Mouse (Mus musculus) CH12.LX (cell line): ENCODE data around the gene Nek9. TPM values are rescaled to one million over a fixed set of nuclear protein-coding genes. Genes with fewer than 3 reads are reported as not detected.

Source experiments
- DNase-seq: peaks from one replicate; pipeline ENCODE4 v3.0.0-alpha.2; 2013; ENCODE audit errors: extremely low read depth
- H3K27ac ChIP-seq: 2 replicates; pipeline ENCODE4 v1.5.1; 2012; ENCODE audit warnings: low read depth, mild to moderate bottlenecking, control low read depth, moderate library complexity; ENCODE audit not compliant: insufficient read depth
- H3K27me3 ChIP-seq: replicated peaks from 2 replicates; pipeline ENCODE3; 2012; ENCODE audit warnings: inconsistent platforms
- H3K36me3 ChIP-seq, 2 experiments: replicated peaks in 1 of 2; 2 replicates each; pipeline versions ENCODE3 to v1.6.1; 2012; ENCODE audit warnings: inconsistent platforms in 1 of 2, low read length in 1 of 2, mild to moderate bottlenecking in 1 of 2, mixed read lengths in 1 of 2, moderate library complexity in 1 of 2; ENCODE audit not compliant: control insufficient read depth in 1 of 2, insufficient read depth in 1 of 2
- H3K4me1 ChIP-seq, 2 experiments: 2 replicates each; pipeline ENCODE4 v1.6.1; 2012; ENCODE audit warnings: inconsistent platforms in 1 of 2, moderate library complexity in 1 of 2; ENCODE audit not compliant: insufficient read depth in 2 of 2, control insufficient read depth in 1 of 2
- H3K4me2 ChIP-seq: 2 replicates; pipeline ENCODE4 v1.6.1; 2012; ENCODE audit warnings: low read depth, mild to moderate bottlenecking, control low read depth; ENCODE audit not compliant: poor library complexity, insufficient read depth, severe bottlenecking
- H3K4me3 ChIP-seq, 3 experiments: fragments of 150-350 bp in 1 of 3; sonication (generic) in 1 of 3; replicated peaks in 1 of 3; 2 replicates each; pipeline versions ENCODE3 to v1.5.1; 2011 to 2012; ENCODE audit warnings: low read depth in 2 of 3, low read length in 2 of 3, mild to moderate bottlenecking in 2 of 3, moderate library complexity in 2 of 3, control low read depth in 1 of 3, improper control_type of control experiment in 1 of 3, inconsistent platforms in 1 of 3, mixed read lengths in 1 of 3; ENCODE audit not compliant: poor library complexity in 1 of 3
- H3K79me2 ChIP-seq: replicated peaks from 2 replicates; pipeline ENCODE4 v1.6.1; 2012; ENCODE audit warnings: mild to moderate bottlenecking, moderate library complexity; ENCODE audit not compliant: control insufficient read depth, poor library complexity, insufficient read depth, severe bottlenecking; ENCODE audit errors: extremely low read depth
- H3K9ac ChIP-seq: 2 replicates; pipeline ENCODE4 v1.6.1; 2012; ENCODE audit warnings: low read depth, mild to moderate bottlenecking, control low read depth, moderate library complexity; ENCODE audit not compliant: insufficient read depth
- H3K9me3 ChIP-seq: replicated peaks from 2 replicates; pipeline ENCODE3; 2012; ENCODE audit warnings: low read length, inconsistent platforms, mixed read lengths
- CHD1 ChIP-seq: IDR thresholded peaks from 2 replicates; pipeline ENCODE4 v1.6.1; 2012; ENCODE audit warnings: low read depth, low read length, improper control_type of control experiment, inconsistent platforms
- CTCF ChIP-seq, 2 experiments: IDR thresholded peaks in 1 of 2; conservative IDR thresholded peaks in 1 of 2; 2 replicates each; pipeline ENCODE4 v1.5.1; 2011 to 2012; ENCODE audit warnings: low read depth in 2 of 2, low read length in 2 of 2, improper control_type of control experiment in 1 of 2, inconsistent platforms in 1 of 2, mild to moderate bottlenecking in 1 of 2, moderate library complexity in 1 of 2
- ETS1 ChIP-seq: conservative IDR thresholded peaks from 2 replicates; pipeline ENCODE4 v1.6.1; 2012; ENCODE audit warnings: low read depth, mild to moderate bottlenecking, inconsistent platforms, low read length, improper control_type of control experiment, moderate library complexity
- GABPA ChIP-seq: IDR thresholded peaks from 2 replicates; pipeline ENCODE4 v1.6.1; 2012; ENCODE audit warnings: low read depth, low read length, improper control_type of control experiment, inconsistent platforms; ENCODE audit not compliant: insufficient replicate concordance
- HCFC1 ChIP-seq: IDR thresholded peaks from 2 replicates; pipeline ENCODE4 v1.6.1; 2012; ENCODE audit warnings: low read depth, mild to moderate bottlenecking, inconsistent platforms, low read length, improper control_type of control experiment
- IRF4 ChIP-seq: IDR thresholded peaks from 2 replicates; pipeline ENCODE4 v1.6.1; 2014; ENCODE audit warnings: low read depth, mild to moderate bottlenecking, inconsistent platforms, low read length, improper control_type of control experiment
- JUN ChIP-seq: IDR thresholded peaks from 2 replicates; pipeline ENCODE4 v1.6.1; 2011; ENCODE audit warnings: low read depth, mild to moderate bottlenecking, low read length, improper control_type of control experiment, moderate library complexity; ENCODE audit not compliant: insufficient read depth
- JUND ChIP-seq: conservative IDR thresholded peaks from 2 replicates; pipeline ENCODE4 v1.6.1; 2011; ENCODE audit warnings: low read depth, low read length, improper control_type of control experiment
- KAT2A ChIP-seq: IDR thresholded peaks from 2 replicates; pipeline ENCODE4 v1.6.1; 2012; ENCODE audit warnings: low read length, improper control_type of control experiment, inconsistent platforms; ENCODE audit not compliant: insufficient replicate concordance
- MAFK ChIP-seq: IDR thresholded peaks from 2 replicates; pipeline ENCODE4 v1.6.1; 2011; ENCODE audit warnings: low read length, improper control_type of control experiment; ENCODE audit not compliant: insufficient replicate concordance
- MAX ChIP-seq: IDR thresholded peaks from 2 replicates; pipeline ENCODE4 v1.6.1; 2011; ENCODE audit warnings: low read length, improper control_type of control experiment
- MAZ ChIP-seq: IDR thresholded peaks from 2 replicates; pipeline ENCODE4 v1.6.1; 2012; ENCODE audit warnings: low read depth, mild to moderate bottlenecking, inconsistent platforms, low read length, improper control_type of control experiment, moderate library complexity
- MEF2A ChIP-seq: IDR thresholded peaks from 2 replicates; pipeline ENCODE4 v1.6.1; 2014; ENCODE audit warnings: low read depth, mild to moderate bottlenecking, inconsistent platforms, low read length, improper control_type of control experiment, borderline replicate concordance
- MXI1 ChIP-seq: IDR thresholded peaks from 2 replicates; pipeline ENCODE4 v1.6.1; 2011; ENCODE audit warnings: mild to moderate bottlenecking, low read depth, low read length, improper control_type of control experiment
- MYC ChIP-seq: IDR thresholded peaks from 2 replicates; pipeline ENCODE4 v1.6.1; 2011; ENCODE audit warnings: low read depth, mild to moderate bottlenecking, improper control_type of control experiment, low read length
- NELFE ChIP-seq: IDR thresholded peaks from 2 replicates; pipeline ENCODE4 v1.6.1; 2011; ENCODE audit warnings: low read depth, low read length, improper control_type of control experiment
- NRF1 ChIP-seq: IDR thresholded peaks from 2 replicates; pipeline ENCODE4 v1.6.1; 2014; ENCODE audit warnings: low read depth, mild to moderate bottlenecking, inconsistent platforms, low read length, improper control_type of control experiment, moderate library complexity
- PAX5 ChIP-seq: IDR thresholded peaks from 2 replicates; pipeline ENCODE4 v1.6.1; 2012; ENCODE audit warnings: low read length, inconsistent platforms, mixed read lengths
- RAD21 ChIP-seq: IDR thresholded peaks from 2 replicates; pipeline ENCODE4 v1.6.1; 2011; ENCODE audit warnings: low read depth, mild to moderate bottlenecking, low read length, improper control_type of control experiment, moderate library complexity
- RCOR1 ChIP-seq: conservative IDR thresholded peaks from 2 replicates; pipeline ENCODE4 v1.6.1; 2012; ENCODE audit warnings: low read depth, mild to moderate bottlenecking, inconsistent platforms, low read length, improper control_type of control experiment
- SIN3A ChIP-seq: IDR thresholded peaks from 2 replicates; pipeline ENCODE4 v1.6.1; 2012; ENCODE audit warnings: low read length, improper control_type of control experiment, inconsistent platforms
- SMC3 ChIP-seq: IDR thresholded peaks from 2 replicates; pipeline ENCODE4 v1.6.1; 2011; ENCODE audit warnings: low read depth, low read length, improper control_type of control experiment
- TCF12 ChIP-seq: IDR thresholded peaks from 2 replicates; pipeline ENCODE4 v1.6.1; 2014; ENCODE audit warnings: low read depth, mild to moderate bottlenecking, inconsistent platforms, low read length, improper control_type of control experiment
- ZC3H11A ChIP-seq: IDR thresholded peaks from 2 replicates; pipeline ENCODE4 v1.6.1; 2012; ENCODE audit warnings: low read depth, mild to moderate bottlenecking, inconsistent platforms, low read length, improper control_type of control experiment
- ZMIZ1 ChIP-seq: IDR thresholded peaks from 2 replicates; pipeline ENCODE4 v1.6.1; 2012; ENCODE audit warnings: low read depth, mild to moderate bottlenecking, inconsistent platforms, low read length, improper control_type of control experiment
- dilution Hi-C: fragments of 300-500 bp; cut with MboI; formaldehyde crosslinking; loops from 2 replicates; pipeline ENCODE4 v1.14.3; 2020; ENCODE audit warnings: low sequenced_read_pairs; ENCODE audit not compliant: extremely low pct_unique_long_range_greater_than_20kb, extremely low pct_ligation_motif_present
- in situ Hi-C: fragments of 300-500 bp; cut with MboI; formaldehyde crosslinking; loops from 3 replicates; pipeline ENCODE4 v1.14.3; 2019; ENCODE audit warnings: low sequenced_read_pairs, low pct_ligation_motif_present, low pct_unique_long_range_greater_than_20kb, mixed read lengths
- polyA plus RNA-seq: library from polyadenylated mRNA; unstranded; fragments of >175 nt; gene quantifications from 2 replicates; pipeline ENCODE4 v1.2.1, GENCODE M21; 2012; ENCODE audit warnings: low read depth; ENCODE audit not compliant: insufficient read length
- total RNA-seq, 2 experiments: library from RNA; depleted of rRNA; stranded (reverse); fragments of 300-350 nt in 1 of 2; fragments of >200 nt in 1 of 2; gene quantifications; 2 replicates each; pipeline ENCODE4 v1.2.3; 2012 to 2014

Nek9 gene
- total and polyA plus RNA-seq, 3 experiments: 15.6 to 30.9 (median 27.4) TPM

- Histone ChIP-seq H3K36me3 (no peaks in the 10 kb centered on the region), H3K9ac (peak within 1 kb of the TSS; percentile 13; the same call in 1 of the 2 replicates), H3K4me2 (peak within 1 kb of the TSS; percentile 77), H3K4me1 (peaks cover 7 to 37% of the 10 kb centered on the region in 2 experiments; a peak in 3 of 4 replicates), H3K27me3 (peaks cover 13% of the 10 kb centered on the region), H3K4me3 (peak within 1 kb of the TSS in 2 of 3 experiments; percentile 13 to 44), H3K79me2 (no peaks in the 10 kb centered on the region), H3K27ac (peak within 1 kb of the TSS; percentile 57; the same call in 1 of the 2 replicates), H3K9me3 (peaks cover 5% of the 10 kb centered on the region)
- no peak for DNase-seq
- dilution Hi-C loops (no loop called here), in situ Hi-C loops (no loop called here)
- TF ChIP-seq SIN3A: no peak
- TF ChIP-seq MYC: no peak
- TF ChIP-seq TCF12: no peak
- no peak for TF ChIP-seq NELFE
- TF ChIP-seq KAT2A: no peak
- no peak for TF ChIP-seq MAFK
- no peak for TF ChIP-seq CHD1
- no peak for TF ChIP-seq MAX
- TF ChIP-seq PAX5: no peak
- TF ChIP-seq RCOR1: no peak
- TF ChIP-seq ETS1: no peak
- no peak for TF ChIP-seq ZMIZ1
- no peak for TF ChIP-seq IRF4
- no peak for TF ChIP-seq MXI1
- no peak for TF ChIP-seq JUN
- TF ChIP-seq HCFC1: no peak
- TF ChIP-seq RAD21: no peak
- TF ChIP-seq MEF2A: no peak
- TF ChIP-seq MAZ: no peak
Observed at GRCm38 (mm10) chr12:85287809-85288485, 51.2 kb downstream of the Nek9 start, which contains the start of gene Acyp1. Gene Acyp1, minus strand, starts transcription at chr12:85288438.

GRCm38 (mm10) chr12:85286941-85287340, 52.2 kb downstream of the Nek9 start:
- H3K36me3 ChIP-seq: no peaks in the 10 kb centered on the region
- no peak overlapping the region for H3K4me2 ChIP-seq
- in situ Hi-C loops (no loop called here), dilution Hi-C loops (no loop called here)
- H3K4me1 ChIP-seq: peaks cover 7 to 30% of the 10 kb centered on the region in 2 experiments; a peak in 3 of 4 replicates
- H3K9ac ChIP-seq: no peak overlapping the region
- H3K79me2 ChIP-seq: no peaks in the 10 kb centered on the region
- peak; percentile 61 for TF ChIP-seq RAD21
- TF ChIP-seq GABPA: no peak
- TF ChIP-seq SMC3: peak; percentile 53
- no peak for TF ChIP-seq NRF1
- TF ChIP-seq CTCF (conservative IDR thresholded peaks at IDR 0.05 in 1 of 2, IDR thresholded peaks at IDR 0.05 in 1 of 2; ENCODE audit: low read depth in 2 of 2, low read length in 2 of 2): peak; percentile 27 to 62; a peak in 2 of 4 replicates
- TF ChIP-seq CHD1: no peak
- no peak for TF ChIP-seq ZC3H11A
- no peak for TF ChIP-seq JUND
- DNase-seq: no peak
- H3K4me3 ChIP-seq: no peak overlapping the region
- H3K9me3 ChIP-seq: peaks cover 5% of the 10 kb centered on the region
- peaks cover 13% of the 10 kb centered on the region for H3K27me3 ChIP-seq
- H3K27ac ChIP-seq: no peak overlapping the region
